Mouse (Mus musculus) heart, postnatal 0 days (tissue): ENCODE data around the gene Slc22a23. TPM values are rescaled to one million over a fixed set of nuclear protein-coding genes. Genes with fewer than 3 reads are reported as not detected.

Experiments
- ATAC-seq: fragments of 200-750 bp; cut with Nextera tagmentation; 2 replicates; pipeline ENCODE4 v1.8.0; 2017; ENCODE audit warnings: low read depth, moderate number of reproducible peaks, moderate library complexity; ENCODE audit not compliant: insufficient read depth
- DNase-seq: peaks from one replicate; pipeline ENCODE4 v3.0.0-alpha.2; 2016; ENCODE audit warnings: low spot score
- H3K27ac ChIP-seq: fragments of 300-500 bp; sonication (generic); 2 replicates; pipeline ENCODE4 v1.5.1; 2014; ENCODE audit warnings: low read depth, mild to moderate bottlenecking
- H3K27me3 ChIP-seq: fragments of 300-500 bp; sonication (generic); 2 replicates; pipeline ENCODE4 v1.6.1; 2014; ENCODE audit warnings: low read length, mixed read lengths; ENCODE audit not compliant: control insufficient read depth, insufficient read depth
- H3K36me3 ChIP-seq: fragments of 300-500 bp; sonication (generic); replicated peaks from 2 replicates; pipeline ENCODE4 v1.6.1; 2014; ENCODE audit warnings: low read length, mixed read lengths; ENCODE audit not compliant: control insufficient read depth, insufficient read depth
- H3K4me1 ChIP-seq: fragments of 300-500 bp; sonication (generic); 2 replicates; pipeline ENCODE4 v1.6.1; 2014; ENCODE audit warnings: antibody characterized with exemption; ENCODE audit not compliant: control insufficient read depth, insufficient read depth
- H3K4me2 ChIP-seq: fragments of 300-500 bp; sonication (generic); 2 replicates; pipeline ENCODE4 v1.6.1; 2014; ENCODE audit warnings: low read depth, mild to moderate bottlenecking, low read length, moderate library complexity
- H3K4me3 ChIP-seq: fragments of 300-500 bp; sonication (generic); 2 replicates; pipeline ENCODE4 v1.5.1; 2014; ENCODE audit warnings: low read depth, low read length
- H3K9ac ChIP-seq: fragments of 300-500 bp; sonication (generic); replicated peaks from 2 replicates; pipeline ENCODE4 v1.6.1; 2014; ENCODE audit warnings: low read depth, low read length, mixed read lengths
- H3K9me3 ChIP-seq: fragments of 300-500 bp; sonication (generic); replicated peaks from 2 replicates; pipeline ENCODE4 v1.6.1; 2016; ENCODE audit warnings: low read length; ENCODE audit not compliant: control insufficient read depth
- CTCF ChIP-seq: IDR thresholded peaks from 2 replicates; pipeline ENCODE4 v1.5.1; 2016; ENCODE audit warnings: antibody characterized with exemption, control low read depth, low read depth
- EP300 ChIP-seq: IDR thresholded peaks from 2 replicates; pipeline ENCODE4 v1.6.1; 2016; ENCODE audit warnings: antibody characterized with exemption, low read depth
- WGBS: fragments of 180-500 bp; shearing (Covaris S2); extraction: QIAGEN DNeasy Blood & Tissue Kit; methylation state at CpG from one replicate; pipeline ENCODE4 v1.1.7; 2014; 5-methylcytosine and 5-hydroxymethylcytosine counted together
- polyA plus RNA-seq: library from polyadenylated mRNA; unstranded; fragments of >200 nt; fragmentation: Nextera tagmentation; extraction: Ambion mirVana; gene quantifications from 2 replicates; pipeline ENCODE4 v1.2.1, GENCODE M21; 2015
- total RNA-seq: library from RNA; depleted of rRNA; stranded (reverse); fragments of >200 nt; gene quantifications from 2 replicates; pipeline ENCODE4 v1.2.3, GENCODE M21; 2014; ENCODE audit warnings: low replicate concordance

Slc22a23 gene
- total and polyA plus RNA-seq, 2 experiments from 2014 or later, result 1.4 to 13.9 TPM

DNA sequence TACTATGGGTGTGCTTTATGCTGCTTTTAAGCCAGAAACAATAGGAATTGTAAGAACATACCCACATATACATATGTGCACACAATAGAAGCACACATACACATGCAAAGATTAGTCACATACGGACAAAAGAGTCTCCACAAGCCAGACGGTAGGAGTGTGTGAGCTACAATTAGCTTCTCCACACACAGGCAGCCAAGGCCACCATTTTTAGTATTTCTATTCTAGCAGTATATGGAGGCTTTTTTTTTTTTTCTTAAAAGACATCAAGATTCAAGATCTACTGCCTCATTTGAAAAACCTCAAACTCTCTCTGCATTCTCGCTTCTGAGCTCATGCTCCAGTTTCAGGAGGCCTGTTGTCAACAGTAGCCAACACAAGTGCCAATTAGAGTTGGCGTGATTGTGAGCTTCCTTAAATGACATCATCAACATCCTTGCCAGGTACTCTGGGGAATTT is 31.9 kb downstream of the Slc22a23 start:
- Histone ChIP-seq H3K9ac (no peak overlapping the region), H3K27me3 (no peaks in the 10 kb centered on the region), H3K4me1 (no peaks in the 10 kb centered on the region), H3K4me3 (no peak overlapping the region), H3K27ac (no peak overlapping the region), H3K9me3 (no peaks in the 10 kb centered on the region), H3K36me3 (no peaks in the 10 kb centered on the region), H3K4me2 (no peak overlapping the region)
- TF ChIP-seq EP300 (no peak), CTCF (no peak)
- WGBS, result 60% methylated on average over 4 of the region's 4 CpGs
- ATAC-seq (no peak), DNase-seq (peak; percentile 28)

DNA sequence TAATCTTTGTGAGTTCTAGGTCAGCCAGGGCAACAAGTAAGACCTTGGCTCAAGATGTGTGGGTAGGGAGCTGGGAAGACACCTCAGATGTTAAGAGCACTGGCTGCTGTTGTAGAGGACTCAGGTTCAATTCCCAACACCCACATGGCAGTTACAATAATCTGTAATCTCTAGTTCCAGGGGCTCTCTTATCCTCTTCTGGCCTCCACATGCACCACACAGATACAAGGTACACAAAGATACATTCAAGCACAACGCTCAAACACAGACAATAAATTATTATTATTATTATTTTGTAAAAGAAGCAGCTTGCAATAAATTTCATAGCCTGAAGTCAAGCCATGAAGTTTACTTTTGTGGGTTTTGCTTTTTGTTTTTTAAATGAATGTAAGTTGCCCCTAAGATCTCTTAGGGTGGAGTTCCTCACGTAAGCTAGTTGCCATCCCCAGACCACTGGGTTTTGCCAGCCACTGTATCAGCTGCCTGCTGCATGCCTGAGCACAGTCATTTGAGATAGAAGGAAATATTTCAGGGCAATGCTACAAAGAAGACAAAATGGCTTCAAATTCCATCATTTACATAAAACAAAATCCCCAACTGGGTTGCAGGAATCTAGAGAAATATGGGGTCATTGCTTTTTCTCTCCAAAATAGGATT is 32.5 kb downstream of the Slc22a23 start:
- Histone ChIP-seq H3K4me1 (no peaks in the 10 kb centered on the region), H3K9me3 (no peaks in the 10 kb centered on the region), H3K27ac (no peak overlapping the region), H3K9ac (no peak overlapping the region), H3K4me2 (no peak overlapping the region), H3K27me3 (no peaks in the 10 kb centered on the region), H3K4me3 (no peak overlapping the region), H3K36me3 (no peaks in the 10 kb centered on the region)
- 76% methylated on average over 2 of the region's 2 CpGs for WGBS
- DNase-seq, result no peak
- no peak for ATAC-seq
- TF ChIP-seq EP300, result no peak
- TF ChIP-seq CTCF, result no peak

GRCm38 (mm10) chr13:34311593-34311992 is 33.4 kb downstream of the Slc22a23 start:
- Histone ChIP-seq H3K27me3 (no peaks in the 10 kb centered on the region), H3K4me1 (no peaks in the 10 kb centered on the region), H3K4me3 (no peak overlapping the region), H3K36me3 (no peaks in the 10 kb centered on the region), H3K9me3 (no peaks in the 10 kb centered on the region), H3K9ac (no peak overlapping the region), H3K4me2 (no peak overlapping the region), H3K27ac (no peak overlapping the region)
- TF ChIP-seq CTCF, result no peak
- no peak for TF ChIP-seq EP300
- ATAC-seq (no peak), DNase-seq (no peak)
- 84% methylated on average over 2 of the region's 2 CpGs for WGBS

GRCm38 (mm10) chr13:34308604-34308927 is 36.4 kb downstream of the Slc22a23 start:
- H3K27me3 ChIP-seq, result no peaks in the 10 kb centered on the region
- no peaks in the 10 kb centered on the region for H3K36me3 ChIP-seq
- ATAC-seq, result no peak
- 54% methylated on average over 3 of the region's 3 CpGs for WGBS
- no peak overlapping the region for H3K9ac ChIP-seq
- H3K27ac ChIP-seq, result no peak overlapping the region
- H3K4me2 ChIP-seq, result no peak overlapping the region
- H3K4me3 ChIP-seq, result no peak overlapping the region
- TF ChIP-seq CTCF, result no peak
- no peak for TF ChIP-seq EP300
- no peaks in the 10 kb centered on the region for H3K9me3 ChIP-seq
- no peaks in the 10 kb centered on the region for H3K4me1 ChIP-seq
- DNase-seq, result no peak

- Histone ChIP-seq H3K4me1 (no peaks in the 10 kb centered on the region), H3K27ac (no peak overlapping the region), H3K36me3 (no peaks in the 10 kb centered on the region), H3K9me3 (no peaks in the 10 kb centered on the region), H3K4me3 (no peak overlapping the region), H3K9ac (no peak overlapping the region), H3K4me2 (no peak overlapping the region), H3K27me3 (no peaks in the 10 kb centered on the region)
- ATAC-seq, result no peak
- WGBS, result 72% methylated on average over 7 of the region's 7 CpGs
- no peak for DNase-seq
- TF ChIP-seq EP300, result no peak
- TF ChIP-seq CTCF, result no peak
Observed at GRCm38 (mm10) chr13:34307696-34308603, 37.0 kb downstream of the Slc22a23 start.
